Mouse (Mus musculus) adipose tissue, adult 10 weeks (tissue): ENCODE data around the gene Foxd1. TPM values are rescaled to one million over a fixed set of nuclear protein-coding genes. Genes with fewer than 3 reads are reported as not detected.

Experiments
- polyA plus RNA-seq: library from polyadenylated mRNA; stranded (reverse); fragments of 350-450 nt; fragmentation: Illumina TruSeq; extraction: RNeasy Lipid Tissue Mini Kit (QIAGEN cat#74804); gene quantifications from one replicate; pipeline ENCODE4 v1.2.3, GENCODE M21; 2014; ENCODE audit warnings: low read depth, low replicate concordance

Gene Foxd1
- polyA plus RNA-seq = not detected

DNA sequence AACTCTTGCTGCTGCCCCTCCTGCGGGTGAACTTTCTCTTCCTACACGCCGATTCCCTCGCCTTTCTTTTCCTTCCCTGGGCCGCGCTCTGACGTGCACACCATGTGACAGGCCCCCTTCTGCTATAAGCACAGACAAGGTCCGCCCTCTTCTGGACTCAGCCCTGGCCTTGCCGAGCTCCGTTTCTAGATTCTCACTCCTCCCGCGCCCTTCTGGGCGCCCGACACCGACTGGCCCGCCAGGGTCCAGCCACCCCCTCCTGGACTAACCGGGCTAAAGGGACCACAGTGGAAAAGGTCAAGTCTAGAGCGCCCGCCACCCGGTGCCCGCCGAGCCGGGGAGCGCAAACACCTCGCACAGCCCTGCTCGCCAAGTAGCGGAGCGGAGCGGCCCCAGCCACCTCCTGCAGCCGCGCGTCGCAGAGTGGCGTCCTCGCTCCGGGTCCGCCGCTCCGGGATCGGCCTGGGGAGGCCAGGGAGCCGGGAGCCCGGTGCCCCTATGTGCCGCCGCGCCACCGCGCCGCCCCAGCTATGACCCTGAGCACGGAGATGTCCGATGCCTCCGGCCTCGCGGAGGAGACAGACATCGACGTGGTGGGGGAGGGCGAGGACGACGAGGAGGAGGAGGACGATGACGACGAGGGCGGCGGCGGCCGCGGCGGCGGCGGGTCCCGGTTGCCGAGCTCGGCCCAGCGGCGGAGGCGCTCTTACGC lies at the start of gene Foxd1:
Foxd1 (plus strand) TSS at position 153 of the 712 bp plus-strand sequence.

DNA sequence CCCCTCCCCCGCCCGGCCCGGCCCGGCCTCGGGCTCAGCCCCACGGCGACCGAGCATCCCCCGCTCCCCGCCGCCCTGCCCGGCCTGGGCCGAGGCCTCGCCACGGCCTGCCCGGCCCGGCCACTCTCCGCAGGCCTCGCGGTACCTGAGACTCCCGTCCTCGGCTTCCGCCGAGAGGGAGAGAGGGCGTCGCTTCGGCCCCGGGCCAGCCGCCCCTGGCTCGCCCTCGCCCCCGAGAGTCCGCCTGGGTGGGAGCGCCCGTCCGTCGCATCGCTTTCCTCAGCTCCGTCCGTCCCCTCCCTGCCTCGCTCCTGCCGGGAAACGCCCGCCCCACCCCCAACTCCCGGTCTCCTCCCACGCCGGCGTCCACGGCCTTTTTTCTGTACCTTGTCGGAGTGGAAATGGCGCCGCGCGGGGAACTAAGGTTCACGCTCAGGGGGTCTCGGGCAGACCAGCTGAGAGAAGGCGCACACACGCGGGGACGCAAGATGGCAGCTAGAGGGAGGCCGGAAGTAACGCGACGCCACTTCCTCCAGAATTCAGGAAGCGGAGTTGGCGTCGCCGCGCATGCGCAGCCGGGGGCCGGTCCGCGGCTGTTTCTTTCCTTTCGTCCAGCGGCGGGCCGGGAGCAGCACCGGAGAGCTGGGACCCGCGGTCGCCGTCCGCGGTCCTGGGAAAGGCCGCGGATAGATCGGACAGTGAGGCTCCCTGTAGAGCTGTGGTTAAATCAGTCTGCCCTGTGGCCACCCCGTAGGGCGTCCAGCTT lies 37.4 kb upstream of the Foxd1 start, which contains the start of gene Btf3:
Btf3 (minus strand) TSS at position 527 of the 766 bp plus-strand sequence.

Other genes with a start within 250 kb of the Foxd1 start
- 29.5 TPM for gene Arhgef28, start 147.8 kb upstream of the Foxd1 start, polyA plus RNA-seq
- gene Utp15, start 91.2 kb upstream of the Foxd1 start, polyA plus RNA-seq = 11.3 TPM
- 22.4 TPM for gene Ankra2, start 91.2 kb upstream of the Foxd1 start, polyA plus RNA-seq
- 3.6 TPM for gene Gm21976, start 74.4 kb upstream of the Foxd1 start, polyA plus RNA-seq
- gene Btf3, start 37.2 kb upstream of the Foxd1 start, polyA plus RNA-seq = 413 TPM
- 1.3 TPM for gene Gm10320, start 137.8 kb downstream of the Foxd1 start, polyA plus RNA-seq